Mouse (Mus musculus) layer of hippocampus, postnatal 14 days (tissue): Measurements from ENCODE around the gene Serpina1f. TPM values are rescaled to one million over a fixed set of nuclear protein-coding genes. Genes with fewer than 3 reads are reported as not detected.
A peak's percentile ranks its signal among the peaks of the same experiment; 100 is the strongest.
"Not testable (repeated sequence)": the region's sequence is repeated elsewhere in the genome, so short reads cannot be mapped to it uniquely, and the experiment has no call there.

ENCODE experiments used
- DNase-seq, 2 experiments: peaks; one replicate each; pipeline ENCODE4 v3.0.0; 2021 to 2022; ENCODE audit warnings: low spot score in 2 of 2, mixed read lengths in 1 of 2
- long read RNA-seq, 2 experiments: library from polyadenylated mRNA; stranded (forward); transcript quantifications; one replicate each; pipeline ENCODE4 v2.0.0; 2021
- total RNA-seq, 2 experiments: library from RNA; stranded (reverse); gene quantifications; 2 replicates each; pipeline ENCODE4 v1.2.3; 2021

The Serpina1f gene
- not detected for total RNA-seq
- long read RNA-seq, experiment 1: 0 reads
- long read RNA-seq, experiment 2: 0 reads

GRCm38 (mm10) chr12:103695429-103695828 is at the start of gene Serpina1f:
TSS of gene Serpina1f (minus strand) at chr12:103695529.
- no peak for DNase-seq

GRCm38 (mm10) chr12:103737791-103738580 is 42.7 kb upstream of the Serpina1f start:
- DNase-seq: not testable (repeated sequence)

GRCm38 (mm10) chr12:103735566-103735965 is 40.2 kb upstream of the Serpina1f start:
- not testable (repeated sequence) for DNase-seq

GRCm38 (mm10) chr12:103735101-103735500 is 39.8 kb upstream of the Serpina1f start:
- DNase-seq: not testable (repeated sequence)

- no peak for DNase-seq
Measured at GRCm38 (mm10) chr12:103711537-103711936, 16.2 kb upstream of the Serpina1f start.

GRCm38 (mm10) chr12:103710405-103710804 is 15.1 kb upstream of the Serpina1f start:
- DNase-seq: no peak

- DNase-seq: no peak
Measured at GRCm38 (mm10) chr12:103706113-103706512, 10.8 kb upstream of the Serpina1f start.

GRCm38 (mm10) chr12:103705547-103705946 is 10.2 kb upstream of the Serpina1f start:
- no peak for DNase-seq

- DNase-seq: no peak
Measured at GRCm38 (mm10) chr12:103700144-103700750, 4.9 kb upstream of the Serpina1f start.

- DNase-seq: no peak
Measured at GRCm38 (mm10) chr12:103688221-103688814, 7.0 kb downstream of the Serpina1f start.

- DNase-seq: no peak
Measured at GRCm38 (mm10) chr12:103687021-103687420, 8.3 kb downstream of the Serpina1f start.

- peak in 1 of 2 experiments; percentile 58 for DNase-seq
Measured at GRCm38 (mm10) chr12:103686050-103686449, 9.3 kb downstream of the Serpina1f start.

GRCm38 (mm10) chr12:103685386-103685785 is 9.9 kb downstream of the Serpina1f start:
- DNase-seq: no peak

- DNase-seq: no peak
Measured at GRCm38 (mm10) chr12:103683775-103684174, 11.6 kb downstream of the Serpina1f start.

- no peak for DNase-seq
Measured at GRCm38 (mm10) chr12:103681739-103682138, 13.6 kb downstream of the Serpina1f start.

GRCm38 (mm10) chr12:103681169-103681568 is 14.2 kb downstream of the Serpina1f start:
- DNase-seq: no peak

GRCm38 (mm10) chr12:103679853-103680252 is 15.5 kb downstream of the Serpina1f start:
- DNase-seq: not testable (repeated sequence)

GRCm38 (mm10) chr12:103676039-103676438 is 19.3 kb downstream of the Serpina1f start, which contains the start of gene Serpina16:
TSS of gene Serpina16 (minus strand) at chr12:103676139.
- DNase-seq: no peak

- no peak for DNase-seq
Measured at GRCm38 (mm10) chr12:103673179-103673578, 22.1 kb downstream of the Serpina1f start.

GRCm38 (mm10) chr12:103671483-103671882 is 23.8 kb downstream of the Serpina1f start:
- DNase-seq: no peak

GRCm38 (mm10) chr12:103670964-103671363 is 24.4 kb downstream of the Serpina1f start:
- no peak for DNase-seq

GRCm38 (mm10) chr12:103670344-103670743 is 25.0 kb downstream of the Serpina1f start:
- DNase-seq: peak; percentile 34 to 73
